Mouse (Mus musculus) ES-E14 (cell line): ENCODE measurements around the gene Arpc3.

Experiments used
- MAFK ChIP-seq: IDR thresholded peaks from 2 replicates; pipeline ENCODE4 v1.6.1; 2014; ENCODE audit warnings: mild to moderate bottlenecking, low read depth, low read length, inconsistent platforms; ENCODE audit not compliant: insufficient read depth
- ZC3H11A ChIP-seq: IDR thresholded peaks from 2 replicates; pipeline ENCODE4 v1.6.1; 2012; ENCODE audit warnings: low read depth, mild to moderate bottlenecking, inconsistent platforms, low read length, borderline replicate concordance

- TF ChIP-seq ZC3H11A (no peak), MAFK (no peak)
Measured at GRCm38 (mm10) chr5:122460656-122461055, 69.0 kb downstream of the Arpc3 start.
